Mouse (Mus musculus) A20 (cell line): ENCODE measurements around the gene Hpd.
"Not testable (repeated sequence)": the region's sequence is repeated elsewhere in the genome, so short reads cannot be mapped to it uniquely, and the experiment has no call there.

Source experiments
- DNase-seq: peaks from one replicate; pipeline ENCODE4 v3.0.0-alpha.2; 2011; ENCODE audit warnings: low read depth, low spot score

The Hpd gene

GRCm38 (mm10) chr5:123182651-123183050 lies at the start of gene Hpd:
TSS of gene Hpd (minus strand) at chr5:123182727.
- no peak for DNase-seq

DNA sequence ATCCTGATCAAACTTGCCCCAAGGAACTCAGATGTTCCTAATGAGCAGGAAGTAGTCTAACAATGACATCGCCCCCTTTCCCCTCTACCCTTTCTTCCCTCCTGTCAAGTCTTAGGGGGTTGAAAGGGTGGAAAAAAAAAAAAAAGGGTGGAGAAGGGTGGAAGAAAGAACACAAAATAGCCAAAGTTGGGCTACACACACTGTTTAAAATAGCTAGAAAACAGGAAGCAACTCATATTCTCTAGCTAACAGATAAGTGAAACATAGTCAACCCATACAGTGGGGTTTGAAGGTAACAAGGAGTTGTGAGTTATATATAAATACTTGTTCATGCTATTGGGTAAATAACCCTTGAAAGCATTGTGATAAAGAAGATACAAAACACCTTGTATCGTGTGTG lies 49.7 kb upstream of the Hpd start:
- no peak for DNase-seq

- DNase-seq = peak; percentile 40
Measured at GRCm38 (mm10) chr5:123229296-123229695, 46.8 kb upstream of the Hpd start.

GRCm38 (mm10) chr5:123228524-123228922 lies 46.0 kb upstream of the Hpd start:
- DNase-seq = no peak

DNA sequence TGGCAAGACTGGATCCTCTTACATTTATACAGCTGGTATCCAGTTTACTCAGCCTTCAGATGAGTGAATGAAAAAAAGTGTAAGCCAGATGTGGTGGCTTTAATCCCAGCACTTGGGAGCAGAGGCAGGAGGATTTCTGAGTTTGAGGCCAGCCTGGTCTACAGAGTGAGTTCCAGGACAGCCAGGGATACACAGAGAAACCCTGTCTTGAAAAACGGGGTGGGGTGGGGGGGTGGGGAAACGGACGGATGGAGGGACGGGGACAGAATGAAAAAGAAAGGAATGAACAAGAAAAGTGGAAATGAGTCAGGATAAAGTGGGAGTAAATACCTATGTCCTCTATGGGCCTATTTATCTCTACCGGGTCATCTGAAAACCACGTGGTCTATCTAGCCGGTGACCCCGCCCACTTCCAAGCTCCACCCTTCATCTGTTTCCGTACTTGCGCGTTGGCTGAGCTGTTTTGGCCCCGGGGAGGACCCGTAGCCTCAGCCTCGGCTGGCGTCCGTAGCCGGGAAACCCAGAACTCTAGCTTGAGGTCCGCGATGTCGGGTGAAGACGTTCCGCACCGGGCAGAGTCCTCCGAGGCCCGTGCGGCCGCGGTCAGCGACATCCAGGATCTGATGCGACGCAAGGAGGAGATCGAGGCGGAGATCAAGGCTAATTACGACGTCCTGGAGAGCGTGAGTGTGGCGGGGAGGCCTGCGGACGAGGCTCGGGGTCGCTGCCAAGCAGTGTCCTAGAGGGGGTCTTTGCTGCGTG lies 45.4 kb upstream of the Hpd start:
- DNase-seq = peak; percentile 98

DNA sequence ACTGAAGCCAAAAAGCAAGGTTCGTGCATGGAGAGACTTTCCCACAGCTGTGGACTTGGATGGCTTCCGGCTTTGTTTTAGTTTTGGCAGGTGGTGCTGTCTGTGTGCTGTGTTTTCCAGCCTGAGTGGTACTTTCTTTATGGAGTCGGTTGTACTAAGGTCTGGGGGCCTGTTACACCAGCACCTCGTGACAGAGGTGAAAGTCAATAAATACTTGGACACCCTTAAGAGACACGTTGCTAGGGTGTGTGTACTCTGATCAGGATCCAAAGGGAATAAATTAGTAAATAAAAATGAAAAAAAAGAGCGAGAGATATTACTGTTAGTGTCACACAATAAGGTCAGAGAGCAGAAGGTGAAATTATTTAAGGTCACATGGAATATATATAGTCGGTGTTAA lies 44.3 kb upstream of the Hpd start:
- no peak for DNase-seq

- not testable (repeated sequence) for DNase-seq
Measured at GRCm38 (mm10) chr5:123223861-123224260, 41.3 kb upstream of the Hpd start.

DNA sequence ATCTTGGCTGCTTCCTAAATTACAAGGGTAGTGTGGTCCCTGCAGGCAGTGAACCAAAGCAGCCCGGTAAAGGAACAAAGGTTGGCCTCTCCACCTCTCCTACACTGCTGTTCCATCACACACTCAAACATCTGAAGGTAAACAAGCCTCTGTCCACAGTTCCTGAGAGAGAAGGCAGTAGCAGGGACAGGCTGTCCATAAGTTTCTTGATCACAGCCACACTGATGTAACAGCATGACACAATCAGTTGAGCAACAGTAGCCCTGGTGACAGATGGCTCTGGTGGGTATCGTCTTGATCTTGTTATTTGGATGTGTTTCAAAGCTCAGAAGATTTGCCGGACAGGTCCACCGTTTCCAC lies 40.5 kb upstream of the Hpd start:
- DNase-seq = no peak

GRCm38 (mm10) chr5:123222346-123223050 lies 40.0 kb upstream of the Hpd start:
- DNase-seq = not testable (repeated sequence)

- not testable (repeated sequence) for DNase-seq
Measured at GRCm38 (mm10) chr5:123203591-123203990, 21.1 kb upstream of the Hpd start.

GRCm38 (mm10) chr5:123202771-123203170 lies 20.2 kb upstream of the Hpd start:
- not testable (repeated sequence) for DNase-seq

DNA sequence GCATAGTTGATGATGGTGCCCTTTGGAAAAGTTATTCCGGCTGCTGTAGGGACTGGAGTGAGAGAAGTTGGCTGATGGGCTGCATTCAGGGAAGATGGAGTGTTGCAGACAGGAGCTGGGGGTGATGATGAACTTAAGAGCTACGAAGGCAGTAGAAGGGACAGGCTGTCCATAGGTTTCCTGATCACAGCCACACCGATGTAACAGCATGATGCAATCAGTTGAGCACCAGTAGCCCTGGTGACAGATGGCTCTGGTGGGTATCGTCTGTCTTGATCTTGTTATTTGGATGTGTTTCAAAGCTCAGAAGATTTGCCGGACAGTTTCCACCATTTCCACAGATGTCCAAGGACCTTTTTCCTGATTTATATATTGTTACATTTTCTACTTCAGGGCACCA lies 19.5 kb upstream of the Hpd start:
- no peak for DNase-seq

GRCm38 (mm10) chr5:123201523-123201892 lies 19.0 kb upstream of the Hpd start:
- no peak for DNase-seq

GRCm38 (mm10) chr5:123200816-123201522 lies 18.4 kb upstream of the Hpd start:
- not testable (repeated sequence) for DNase-seq

DNA sequence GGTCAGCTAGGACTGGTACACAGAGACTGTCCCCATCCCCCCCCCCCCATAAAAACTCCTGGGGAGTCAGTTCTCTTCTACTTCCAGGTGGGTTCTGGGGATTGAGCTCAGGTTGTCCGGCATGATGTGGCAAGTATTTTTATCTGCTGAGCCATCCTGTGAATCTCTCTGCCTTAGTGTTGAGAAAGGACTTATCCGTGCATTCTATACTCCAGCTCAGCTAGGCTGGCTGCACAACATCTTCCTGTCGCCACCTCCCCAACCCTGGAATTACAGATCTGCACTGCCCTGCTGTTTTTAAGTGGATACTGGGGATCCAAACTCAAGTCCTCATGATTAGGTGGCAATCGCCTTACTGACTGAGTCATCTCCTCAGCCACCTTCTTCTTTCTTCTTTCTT lies 16.0 kb upstream of the Hpd start:
- DNase-seq = no peak

GRCm38 (mm10) chr5:123196746-123197145 lies 14.2 kb upstream of the Hpd start:
- DNase-seq = no peak

DNA sequence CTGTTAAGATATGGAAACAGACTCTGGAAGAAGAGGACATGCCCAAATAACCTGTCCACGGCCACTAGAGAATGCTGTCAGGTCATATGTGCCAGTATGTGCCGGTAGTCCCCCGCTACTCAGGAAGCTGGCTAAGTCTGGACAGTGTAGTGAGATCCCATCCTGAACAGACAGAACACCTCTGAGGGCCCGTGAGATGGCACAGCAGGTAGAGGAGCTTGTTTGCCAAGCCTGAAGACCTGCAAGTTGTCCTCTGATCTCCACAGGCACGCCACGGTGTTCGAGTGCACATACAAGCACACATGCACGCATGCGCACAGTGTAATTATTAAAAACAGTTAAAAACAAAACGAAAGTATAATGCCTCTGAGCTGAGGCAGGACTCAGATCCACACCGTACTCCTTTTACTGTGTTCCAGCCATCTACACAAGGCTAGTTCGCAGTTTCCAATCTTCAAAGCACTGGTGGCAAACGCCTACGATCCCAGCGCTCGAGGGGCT lies 13.0 kb upstream of the Hpd start:
- no peak for DNase-seq

GRCm38 (mm10) chr5:123194856-123195255 lies 12.3 kb upstream of the Hpd start:
- DNase-seq = no peak

- DNase-seq = no peak
Measured at GRCm38 (mm10) chr5:123193436-123193835, 10.9 kb upstream of the Hpd start.

- no peak for DNase-seq
Measured at GRCm38 (mm10) chr5:123192606-123193150, 10.2 kb upstream of the Hpd start.

GRCm38 (mm10) chr5:123191427-123191826 lies 8.9 kb upstream of the Hpd start:
- DNase-seq = no peak

GRCm38 (mm10) chr5:123190912-123191311 lies 8.4 kb upstream of the Hpd start:
- no peak for DNase-seq
